Mouse (Mus musculus) colon, adult 2 months (tissue): ENCODE results near the gene Map2. TPM values are rescaled to one million over a fixed set of nuclear protein-coding genes. Genes with fewer than 3 reads are reported as not detected.

Experiments used
- polyA plus RNA-seq: library from polyadenylated mRNA; depleted of rRNA; stranded (reverse); fragments of >200 nt; gene quantifications from 2 replicates; pipeline ENCODE4 v1.2.3, GENCODE M21; 2012; rRNA removed

Map2 gene
- 2.6 and 4.2 TPM in 2 replicates for polyA plus RNA-seq

GRCm38 (mm10) chr1:66175041-66175665 is at the start of gene Map2:
TSS of gene Map2 (plus strand) at chr1:66175273.

GRCm38 (mm10) chr1:66467821-66468703 is 293.0 kb downstream of the Map2 start, which contains the start of gene Unc80:
TSS of gene Unc80 (plus strand) at chr1:66468367.

Other genes with a start within 250 kb of the Map2 start
- gene Crygf, start 248.8 kb upstream of the Map2 start, polyA plus RNA-seq, result not detected in 2 replicates